Mouse (Mus musculus): Measurements from ENCODE around the gene Fitm1. TPM values are rescaled to one million over a fixed set of nuclear protein-coding genes. Genes with fewer than 3 reads are reported as not detected.

Gene Fitm1
- total and polyA plus RNA-seq, 3 experiments, result 0.07 TPM; not detected in 2

GRCm38 (mm10) chr14:55540787-55541321, 34.6 kb upstream of the Fitm1 start:
- Histone ChIP-seq H3K79me2 (ENCODE audit: control insufficient read depth, insufficient read depth, low read length, poor library complexity) (peaks cover 15% of the 10 kb centered on the region), H3K27me3 (ENCODE audit: control insufficient read depth in 1 of 2, insufficient read depth in 2 of 2, low read length in 2 of 2) (no peaks in the 10 kb centered on the region), H3K9me3 (replicated peaks; ENCODE audit: insufficient read depth, low read length) (no peaks in the 10 kb centered on the region), H3K4me3 (ENCODE audit: control insufficient read depth in 1 of 2, insufficient read depth in 1 of 2, low read depth in 2 of 2, low read length in 2 of 2) (peak overlapping the region; percentile 88 to 94), H3K4me1 (ENCODE audit: control insufficient read depth in 1 of 2, insufficient read depth in 2 of 2, low read length in 2 of 2) (peaks cover 8 to 17% of the 10 kb centered on the region in 2 experiments), H3K9ac (ENCODE audit: control insufficient read depth, low read depth, low read length, poor library complexity, severe bottlenecking) (peak overlapping the region; percentile 93), H3K27ac (ENCODE audit: control insufficient read depth, low read depth, low read length) (peak overlapping the region; percentile 87), H3K36me3 (ENCODE audit: control insufficient read depth in 1 of 2, insufficient read depth in 2 of 2, low read length in 2 of 2) (peaks cover 12 to 17% of the 10 kb centered on the region in 2 experiments)
- TF ChIP-seq ETS1 (IDR thresholded peaks at IDR 0.05; ENCODE audit: low read depth, low read length) (peak; percentile 48), MAX (IDR thresholded peaks at IDR 0.05; ENCODE audit: low read length) (peak; percentile 54; the same call in 1 of the 2 replicates), POLR2AphosphoS2 (IDR thresholded peaks at IDR 0.05; ENCODE audit: low read length) (no peak), MEF2A (IDR thresholded peaks at IDR 0.05; ENCODE audit: extremely low read depth, insufficient replicate concordance, low read depth, low read length, poor library complexity, severe bottlenecking) (no peak), TAL1 (IDR thresholded peaks at IDR 0.05; ENCODE audit: low read length) (peak; percentile 66), CHD2 (IDR thresholded peaks at IDR 0.05; ENCODE audit: low read length) (no peak; the same call in 1 of the 2 replicates), MYB (IDR thresholded peaks at IDR 0.05; ENCODE audit: low read depth, low read length) (no peak), POLR2AphosphoS5 (IDR thresholded peaks at IDR 0.05; ENCODE audit: borderline replicate concordance, low read depth, low read length) (no peak), TCF12 (IDR thresholded peaks at IDR 0.05; ENCODE audit: low read depth, low read length) (no peak; the same call in 1 of the 2 replicates), KAT2A (conservative IDR thresholded peaks at IDR 0.05; ENCODE audit: low read depth, low read length) (no peak), MXI1 (IDR thresholded peaks at IDR 0.05; ENCODE audit: low read depth, low read length) (peak; percentile 46), GATA1 (IDR thresholded peaks at IDR 0.05; ENCODE audit: low read depth, low read length) (peak; percentile 57), MAZ (IDR thresholded peaks at IDR 0.05; ENCODE audit: low read depth, low read length) (peak; percentile 84), GABPA (IDR thresholded peaks at IDR 0.05; ENCODE audit: low read depth, low read length) (no peak), POLR2A (IDR thresholded peaks at IDR 0.05; ENCODE audit: control insufficient read depth in 1 of 2, insufficient read depth in 1 of 2, low read depth in 1 of 2, low read length in 2 of 2, poor library complexity in 1 of 2) (no peak), MYC (IDR thresholded peaks at IDR 0.05; ENCODE audit: low read depth, low read length) (no peak), CHD1 (IDR thresholded peaks at IDR 0.05; ENCODE audit: low read depth, low read length) (peak; percentile 50; the same call in 1 of the 2 replicates), RCOR1 (IDR thresholded peaks at IDR 0.05; ENCODE audit: low read depth, low read length) (no peak), CTCF (IDR thresholded peaks at IDR 0.05 in 2 of 3, conservative IDR thresholded peaks at IDR 0.05 in 1 of 3; ENCODE audit: control insufficient read depth in 1 of 3, insufficient read depth in 1 of 3, low read depth in 2 of 3, low read length in 3 of 3, poor library complexity in 1 of 3, severe bottlenecking in 1 of 3) (no peak), BHLHE40 (IDR thresholded peaks at IDR 0.05; ENCODE audit: borderline replicate concordance, low read depth, low read length) (no peak), USF2 (IDR thresholded peaks at IDR 0.05; ENCODE audit: borderline replicate concordance in 1 of 2, insufficient read depth in 1 of 2, low read depth in 1 of 2, low read length in 2 of 2) (no peak), SIN3A (IDR thresholded peaks at IDR 0.05; ENCODE audit: low read length) (peak; percentile 77), ZNF384 (IDR thresholded peaks at IDR 0.05; ENCODE audit: low read depth, low read length) (no peak), EP300 (IDR thresholded peaks at IDR 0.05; ENCODE audit: low read depth in 1 of 2, low read length in 2 of 2) (no peak; a peak in 1 of 4 replicates), TBP (IDR thresholded peaks at IDR 0.05; ENCODE audit: low read depth, low read length) (no peak), ZMIZ1 (IDR thresholded peaks at IDR 0.05; ENCODE audit: low read depth, low read length) (no peak), ZC3H11A (IDR thresholded peaks at IDR 0.05; ENCODE audit: low read depth, low read length) (no peak), SMC3 (IDR thresholded peaks at IDR 0.05; ENCODE audit: low read depth, low read length) (no peak), USF1 (IDR thresholded peaks at IDR 0.05; ENCODE audit: low read depth, low read length) (no peak), RAD21 (IDR thresholded peaks at IDR 0.05; ENCODE audit: low read depth, low read length) (no peak)
- DNase-seq (ENCODE audit: low read depth, low spot score), result peak; percentile 93

All from MEL (cell line).